Mouse (Mus musculus) intestine, embryonic 15.5 days (tissue): Measurements from ENCODE around the gene Gm10803. TPM values are rescaled to one million over a fixed set of nuclear protein-coding genes. Genes with fewer than 3 reads are reported as not detected.
"Not testable (repeated sequence)": the region's sequence is repeated elsewhere in the genome, so short reads cannot be mapped to it uniquely, and the experiment has no call there.

Experiments
- ATAC-seq: fragments of 200-750 bp; cut with Nextera tagmentation; 2 replicates; pipeline ENCODE4 v1.8.0; 2017; ENCODE audit warnings: moderate TSS enrichment, moderate library complexity
- H3K27ac ChIP-seq: fragments of 300-500 bp; sonication (generic); 2 replicates; pipeline ENCODE4 v1.5.1; 2015; ENCODE audit warnings: mild to moderate bottlenecking, inconsistent platforms
- H3K27me3 ChIP-seq: fragments of 300-500 bp; sonication (generic); replicated peaks from 2 replicates; pipeline ENCODE4 v1.6.1; 2015; ENCODE audit warnings: inconsistent platforms
- H3K36me3 ChIP-seq: fragments of 300-500 bp; sonication (generic); 2 replicates; pipeline ENCODE4 v1.6.1; 2015; ENCODE audit warnings: inconsistent platforms
- H3K4me1 ChIP-seq: fragments of 300-500 bp; sonication (generic); replicated peaks from 2 replicates; pipeline ENCODE4 v1.6.1; 2015; ENCODE audit warnings: inconsistent platforms
- H3K4me2 ChIP-seq: fragments of 300-500 bp; sonication (generic); replicated peaks from 2 replicates; pipeline ENCODE4 v1.6.1; 2015; ENCODE audit warnings: mild to moderate bottlenecking, inconsistent platforms
- H3K4me3 ChIP-seq: fragments of 300-500 bp; sonication (generic); replicated peaks from 2 replicates; pipeline ENCODE4 v1.5.1; 2015; ENCODE audit warnings: inconsistent platforms
- H3K9ac ChIP-seq: fragments of 300-500 bp; sonication (generic); 2 replicates; pipeline ENCODE4 v1.6.1; 2015; ENCODE audit warnings: inconsistent platforms
- H3K9me3 ChIP-seq: fragments of 300-500 bp; sonication (generic); 2 replicates; pipeline ENCODE4 v1.6.1; 2016; ENCODE audit warnings: inconsistent platforms
- WGBS: fragments of 180-500 bp; shearing (Covaris S2); methylation state at CpG from one replicate; pipeline ENCODE4 v1.1.7; 2015; 5-methylcytosine and 5-hydroxymethylcytosine counted together
- polyA plus RNA-seq: library from polyadenylated mRNA; unstranded; fragments of >200 nt; fragmentation: Nextera tagmentation; extraction: Ambion mirVana; gene quantifications from 2 replicates; pipeline ENCODE4 v1.2.1, GENCODE M21; 2015

The Gm10803 gene
- polyA plus RNA-seq: not detected in 2 replicates

DNA sequence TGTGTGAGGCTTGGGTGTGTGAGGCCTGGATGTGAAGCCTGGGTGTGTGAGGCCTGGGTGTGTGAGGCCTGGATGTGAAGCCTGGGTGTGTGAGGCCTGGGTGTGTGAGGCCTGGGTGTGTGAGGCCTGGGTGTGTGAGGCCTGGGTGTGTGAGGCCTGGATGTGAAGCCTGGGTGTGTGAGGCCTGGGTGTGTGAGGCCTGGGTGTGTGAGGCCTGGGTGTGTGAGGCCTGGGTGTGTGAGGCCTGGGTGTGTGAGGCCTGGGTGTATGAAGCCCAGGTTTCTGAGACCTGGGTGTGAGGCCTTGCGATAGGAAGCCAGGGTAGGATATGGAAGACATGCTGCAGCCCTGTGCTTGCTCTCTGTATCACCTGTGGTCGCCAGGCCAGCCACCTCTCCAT is at the start of gene Gm10803:
Gene Gm10803, plus strand, starts transcription at position 301 of the 400 bp plus-strand sequence.
- H3K4me2 ChIP-seq, H3K27ac ChIP-seq, ATAC-seq, H3K27me3 ChIP-seq, H3K36me3 ChIP-seq, H3K9me3 ChIP-seq, H3K4me1 ChIP-seq, H3K4me3 ChIP-seq, H3K9ac ChIP-seq: not testable (repeated sequence)
- WGBS: 81% methylated on average over 2 of the region's 2 CpGs

DNA sequence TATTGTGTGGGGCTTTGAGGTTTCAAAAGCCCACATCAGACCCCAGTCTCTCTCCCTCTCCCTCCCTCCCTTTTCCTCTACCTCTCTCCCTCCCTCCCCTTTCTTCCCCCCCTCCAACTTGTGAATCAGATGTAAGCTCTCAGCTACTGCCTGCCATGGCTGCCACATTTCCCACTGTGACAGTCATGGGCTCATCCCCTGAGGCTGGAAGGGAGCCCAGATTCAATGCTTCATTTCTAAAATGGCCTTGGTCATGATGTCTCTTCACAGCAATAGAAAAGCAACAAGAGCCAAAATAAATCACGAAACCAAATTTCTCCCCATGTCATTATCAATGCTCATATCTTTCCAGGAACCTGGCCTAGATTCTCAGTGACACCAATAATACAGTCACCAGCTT is 49.5 kb upstream of the Gm10803 start:
- H3K4me2 ChIP-seq: no peak overlapping the region
- 0 out of 2 replicates have a peak, but pooled peaks cover 3% of the 10 kb centered on the region for H3K4me1 ChIP-seq
- no peaks in the 10 kb centered on the region for H3K36me3 ChIP-seq
- H3K4me3 ChIP-seq: no peak overlapping the region
- no peaks in the 10 kb centered on the region for H3K27me3 ChIP-seq
- H3K27ac ChIP-seq: no peak overlapping the region
- 94% methylated on average over 1 of the region's 1 CpGs for WGBS
- H3K9me3 ChIP-seq: no peaks in the 10 kb centered on the region
- no peak overlapping the region for H3K9ac ChIP-seq
- no peak for ATAC-seq

DNA sequence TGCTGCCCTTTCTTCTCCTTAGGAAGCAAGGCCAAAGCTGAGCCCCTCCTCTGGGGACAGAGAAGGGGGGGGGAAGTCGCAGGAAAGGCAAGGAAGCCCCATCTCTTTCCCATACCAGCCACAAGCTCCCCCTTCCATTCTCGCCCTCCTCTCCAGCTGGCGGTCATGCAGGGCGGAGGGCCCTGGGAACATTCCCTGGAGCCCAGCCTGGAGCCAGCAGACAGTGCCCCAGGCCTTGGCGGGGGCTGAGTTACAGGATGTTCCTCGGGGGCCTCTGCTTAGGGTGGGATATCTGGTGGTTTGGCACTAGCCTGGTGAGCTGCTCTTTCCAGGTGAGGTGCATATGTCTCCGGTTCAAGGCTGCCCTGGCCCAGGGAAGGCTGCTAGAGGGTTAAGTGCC is 48.2 kb upstream of the Gm10803 start:
- Histone ChIP-seq H3K36me3 (no peaks in the 10 kb centered on the region), H3K4me2 (no peak overlapping the region), H3K9me3 (no peaks in the 10 kb centered on the region), H3K27me3 (no peaks in the 10 kb centered on the region), H3K27ac (no peak overlapping the region), H3K4me3 (no peak overlapping the region), H3K4me1 (0 out of 2 replicates have a peak, but pooled peaks cover 3% of the 10 kb centered on the region), H3K9ac (no peak overlapping the region)
- no peak for ATAC-seq
- WGBS: 63% methylated on average over 7 of the region's 7 CpGs

DNA sequence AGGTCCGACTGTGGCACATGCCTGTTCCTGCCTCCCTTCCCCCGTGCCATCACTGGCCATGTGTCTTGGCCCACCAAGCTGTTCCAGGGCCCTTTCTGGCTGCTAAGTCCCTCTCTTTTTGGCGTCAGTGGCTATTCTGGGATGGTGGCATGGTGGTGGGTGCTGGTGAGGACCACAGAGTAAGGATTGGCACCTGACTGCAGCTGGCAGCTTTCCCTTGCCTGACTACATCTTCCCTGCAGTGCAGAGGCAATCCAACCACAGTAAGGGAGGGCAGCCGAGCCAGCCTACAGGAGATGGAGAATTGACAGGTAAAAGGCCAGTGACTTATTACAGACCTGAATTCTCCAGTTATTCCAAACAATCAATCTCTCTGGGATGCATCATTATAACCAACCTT is 45.1 kb upstream of the Gm10803 start:
- no peak for ATAC-seq
- H3K9ac ChIP-seq: no peak overlapping the region
- H3K27me3 ChIP-seq: no peaks in the 10 kb centered on the region
- no peaks in the 10 kb centered on the region for H3K9me3 ChIP-seq
- no peak overlapping the region for H3K4me3 ChIP-seq
- 0 out of 2 replicates have a peak, but pooled peaks cover 3% of the 10 kb centered on the region for H3K4me1 ChIP-seq
- no peak overlapping the region for H3K4me2 ChIP-seq
- no peaks in the 10 kb centered on the region for H3K36me3 ChIP-seq
- WGBS: 80% methylated on average over 4 of the region's 4 CpGs
- no peak overlapping the region for H3K27ac ChIP-seq

DNA sequence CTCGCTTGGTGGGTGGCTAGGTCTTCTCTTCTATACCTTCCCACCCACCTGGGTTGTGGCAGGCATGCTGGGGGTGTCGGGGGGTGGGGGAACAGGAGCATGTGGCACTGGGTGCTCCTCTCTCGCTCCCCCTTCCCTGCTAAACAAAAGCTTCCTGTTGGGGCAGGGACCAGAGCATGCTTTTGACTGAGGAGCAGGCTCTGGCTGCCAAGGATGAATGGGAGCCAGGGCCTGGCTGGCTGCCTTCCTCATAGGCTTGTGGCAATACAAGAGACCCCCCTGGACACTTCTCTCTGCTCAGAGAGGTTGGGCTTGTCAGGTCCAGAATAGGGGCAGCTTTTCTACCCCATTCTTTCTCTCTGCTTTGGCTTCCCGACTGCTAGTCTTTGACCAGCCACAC is 39.3 kb upstream of the Gm10803 start:
- H3K27me3 ChIP-seq: no peaks in the 10 kb centered on the region; the same call in 1 of the 2 replicates
- WGBS: 64% methylated on average over 4 of the region's 4 CpGs

DNA sequence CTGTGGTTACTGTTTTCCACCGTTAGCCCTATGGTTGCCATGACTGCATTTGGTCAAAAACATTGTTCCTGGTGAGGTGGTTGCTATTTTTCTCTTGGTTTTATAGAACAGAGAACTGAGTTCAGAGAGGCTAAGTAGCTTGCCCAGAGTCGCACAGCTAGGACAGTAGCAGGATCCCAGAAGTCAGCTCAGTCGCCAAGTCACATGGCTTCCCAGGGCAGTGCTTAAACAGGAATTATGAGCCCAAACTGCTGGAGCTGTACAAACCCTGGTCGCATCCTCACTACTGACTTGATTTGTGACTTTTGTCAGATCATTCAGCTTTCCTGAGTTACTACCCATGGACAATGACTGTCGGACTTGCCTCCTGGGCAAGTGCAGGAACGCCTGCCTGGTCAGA is 38.8 kb upstream of the Gm10803 start:
- no peak for ATAC-seq
- no peak overlapping the region for H3K4me2 ChIP-seq
- 70% methylated on average over 6 of the region's 6 CpGs for WGBS

More for the DNA sequence above, 39.3 kb upstream of the Gm10803 start:
- H3K4me3 ChIP-seq: no peak overlapping the region
- no peak for ATAC-seq
- H3K4me1 ChIP-seq: 0 out of 2 replicates have a peak, but pooled peaks cover 2% of the 10 kb centered on the region
- H3K27ac ChIP-seq: no peak overlapping the region
- no peak overlapping the region for H3K4me2 ChIP-seq
- no peaks in the 10 kb centered on the region for H3K36me3 ChIP-seq
- no peaks in the 10 kb centered on the region for H3K9me3 ChIP-seq
- H3K9ac ChIP-seq: no peak overlapping the region

DNA sequence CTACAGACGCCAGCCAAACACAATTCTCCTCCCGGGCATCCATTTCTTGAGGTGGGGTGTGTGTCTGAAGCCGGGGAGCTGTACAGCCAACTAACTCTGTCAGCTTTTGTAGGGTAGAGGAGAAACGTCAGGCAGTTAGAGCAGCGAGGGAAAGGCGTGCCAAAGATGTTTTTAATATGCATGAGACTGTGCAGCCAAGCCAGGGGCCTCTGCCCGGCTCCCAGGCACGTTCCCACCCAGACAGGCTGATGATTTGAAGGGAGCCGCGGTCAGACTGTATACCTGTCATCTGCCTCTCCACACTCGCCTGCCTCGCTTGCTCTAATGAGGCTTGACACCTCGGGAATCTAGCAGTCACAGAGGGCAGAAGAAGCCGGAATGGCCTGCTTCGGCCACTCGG is 38.4 kb upstream of the Gm10803 start:
- Histone ChIP-seq H3K36me3 (no peaks in the 10 kb centered on the region), H3K9me3 (no peaks in the 10 kb centered on the region), H3K4me3 (no peak overlapping the region), H3K4me1 (0 out of 2 replicates have a peak, but pooled peaks cover 2% of the 10 kb centered on the region), H3K4me2 (no peak overlapping the region), H3K27me3 (no peaks in the 10 kb centered on the region; the same call in 1 of the 2 replicates), H3K9ac (no peak overlapping the region), H3K27ac (no peak overlapping the region)
- 64% methylated on average over 16 of the region's 16 CpGs for WGBS
- no peak for ATAC-seq

More for the DNA sequence above, 38.8 kb upstream of the Gm10803 start:
- H3K4me1 ChIP-seq: 0 out of 2 replicates have a peak, but pooled peaks cover 2% of the 10 kb centered on the region
- H3K27me3 ChIP-seq: no peaks in the 10 kb centered on the region; the same call in 1 of the 2 replicates
- H3K27ac ChIP-seq: no peak overlapping the region
- no peak overlapping the region for H3K9ac ChIP-seq
- H3K4me3 ChIP-seq: no peak overlapping the region
- no peaks in the 10 kb centered on the region for H3K9me3 ChIP-seq
- no peaks in the 10 kb centered on the region for H3K36me3 ChIP-seq

DNA sequence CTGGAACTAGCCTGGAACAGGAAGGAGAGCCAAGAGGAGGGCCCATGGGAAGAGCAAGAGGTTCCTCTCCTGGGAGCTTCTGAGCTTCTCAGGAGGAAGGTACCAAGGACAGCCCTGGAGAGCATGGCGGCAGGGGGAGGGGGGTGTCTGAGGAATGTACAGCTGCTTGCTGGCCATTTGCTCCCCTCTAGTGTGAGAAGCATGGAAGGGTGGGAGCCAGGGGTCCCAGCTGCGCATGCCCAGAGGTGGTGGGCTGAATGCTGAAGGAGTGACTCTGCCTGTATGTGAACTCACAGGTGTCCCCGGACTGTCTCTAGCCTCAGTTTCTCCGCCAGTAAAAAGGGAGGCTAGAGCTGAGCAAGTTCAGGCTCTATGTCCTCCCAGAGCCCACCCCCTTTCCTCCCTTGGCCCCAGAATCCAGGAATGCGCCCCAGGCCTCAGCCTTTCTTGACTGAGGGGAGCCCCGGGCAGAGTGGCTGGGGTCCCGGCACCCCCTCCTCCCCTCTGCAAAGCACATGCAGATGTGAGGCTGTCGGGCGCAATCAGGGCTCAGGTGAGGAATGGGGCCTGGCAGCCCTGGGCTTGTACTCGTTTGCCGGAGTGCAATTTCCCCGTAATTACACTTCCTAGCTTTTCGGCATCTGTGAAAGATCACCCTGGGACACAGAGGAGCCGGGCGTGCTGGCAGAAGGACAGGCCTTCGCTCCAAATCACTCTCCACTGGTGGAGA is 35.2 kb upstream of the Gm10803 start:
- H3K27ac ChIP-seq: no peak overlapping the region
- no peak overlapping the region for H3K9ac ChIP-seq
- no peaks in the 10 kb centered on the region; the same call in 1 of the 2 replicates for H3K27me3 ChIP-seq
- no peak for ATAC-seq
- H3K36me3 ChIP-seq: no peaks in the 10 kb centered on the region
- no peak overlapping the region for H3K4me3 ChIP-seq
- 60% methylated on average over 16 of the region's 16 CpGs for WGBS
- H3K9me3 ChIP-seq: no peaks in the 10 kb centered on the region
- no peak overlapping the region for H3K4me2 ChIP-seq
- H3K4me1 ChIP-seq: peaks cover 2% of the 10 kb centered on the region; the same call in 1 of the 2 replicates

DNA sequence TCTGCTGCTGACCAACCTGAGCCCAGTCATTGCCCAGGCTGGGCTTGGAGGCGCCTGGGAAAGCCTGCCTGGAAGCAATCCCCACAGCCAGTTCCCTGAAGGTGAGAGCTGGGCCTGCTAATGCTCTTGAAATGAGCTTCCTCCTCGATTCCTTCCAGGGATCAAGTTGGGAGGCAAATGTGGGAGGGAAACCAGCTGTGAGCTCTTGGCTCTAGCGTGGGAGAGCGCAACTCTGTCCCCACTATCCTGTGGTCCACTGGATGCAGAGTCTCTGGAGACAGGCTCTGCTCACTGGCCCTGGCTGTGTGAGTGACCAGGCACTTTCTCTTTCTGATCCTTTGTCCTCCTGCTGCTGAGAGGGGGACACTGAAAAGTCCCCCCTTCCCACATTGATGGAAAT is 30.8 kb upstream of the Gm10803 start:
- ATAC-seq: no peak
- H3K27me3 ChIP-seq: no peaks in the 10 kb centered on the region
- no peaks in the 10 kb centered on the region; the same call in 1 of the 2 replicates for H3K4me1 ChIP-seq
- no peaks in the 10 kb centered on the region for H3K36me3 ChIP-seq
- H3K27ac ChIP-seq: 0 out of 2 replicates have a peak overlapping the region, but pooled peaks have one; percentile 41
- H3K4me2 ChIP-seq: no peak overlapping the region
- H3K9me3 ChIP-seq: no peaks in the 10 kb centered on the region
- WGBS: 33% methylated on average over 4 of the region's 4 CpGs
- H3K4me3 ChIP-seq: no peak overlapping the region
- no peak overlapping the region for H3K9ac ChIP-seq

DNA sequence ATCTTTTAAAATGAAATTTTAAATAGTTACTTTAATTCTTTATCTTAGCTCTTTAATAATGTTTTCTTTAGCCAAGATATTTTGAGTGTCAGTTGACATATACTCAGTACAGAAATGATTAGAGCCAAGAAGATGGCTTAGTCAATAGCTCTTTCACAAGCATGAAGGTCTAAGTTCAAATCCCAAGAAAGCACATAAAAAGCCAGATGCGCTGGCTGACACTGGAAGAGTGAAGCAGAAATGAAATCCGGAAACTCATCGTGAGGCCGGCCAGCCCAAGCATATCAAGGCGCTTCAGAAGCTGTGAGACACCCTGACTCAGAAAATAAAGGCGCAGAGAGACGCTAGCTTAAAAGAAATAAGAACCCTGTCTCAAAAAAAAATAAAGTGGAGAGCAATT is 26.5 kb upstream of the Gm10803 start:
- ATAC-seq: no peak
- no peaks in the 10 kb centered on the region for H3K9me3 ChIP-seq
- H3K27me3 ChIP-seq: no peaks in the 10 kb centered on the region
- peaks cover 14% of the 10 kb centered on the region for H3K4me1 ChIP-seq
- H3K36me3 ChIP-seq: no peaks in the 10 kb centered on the region
- no peak overlapping the region for H3K27ac ChIP-seq
- WGBS: 93% methylated on average over 7 of the region's 7 CpGs
- H3K9ac ChIP-seq: no peak overlapping the region
- H3K4me2 ChIP-seq: no peak overlapping the region
- H3K4me3 ChIP-seq: no peak overlapping the region

DNA sequence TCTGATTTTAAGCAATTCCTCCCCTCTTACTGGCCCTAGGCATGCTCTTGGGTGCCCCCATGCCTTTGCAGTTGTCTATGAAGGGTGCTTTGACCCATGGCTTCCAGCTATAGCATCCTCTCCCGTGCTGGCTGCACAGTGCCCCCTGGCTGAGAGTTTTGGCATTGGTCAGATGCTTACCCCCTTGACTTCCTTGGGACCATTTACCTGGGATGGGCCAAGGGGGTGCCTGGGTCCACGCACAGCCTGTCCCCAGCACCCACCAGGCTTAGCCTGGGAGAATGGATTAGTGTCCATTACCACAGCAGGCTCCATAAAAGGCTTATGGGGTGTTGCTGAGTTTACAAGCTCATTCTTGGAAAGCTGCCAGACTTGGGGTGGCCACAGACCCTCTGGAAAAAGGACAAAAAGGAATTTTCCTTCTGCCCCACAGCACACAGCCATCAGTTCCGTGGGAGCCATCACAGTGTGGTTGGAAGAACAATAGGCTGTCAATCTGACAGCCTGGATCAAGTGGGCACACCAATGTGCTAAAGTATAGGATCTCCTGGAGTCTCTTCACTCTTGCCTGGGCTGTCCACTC is 22.9 kb upstream of the Gm10803 start:
- no peaks in the 10 kb centered on the region for H3K9me3 ChIP-seq
- H3K4me2 ChIP-seq: no peak overlapping the region
- peaks cover 14% of the 10 kb centered on the region for H3K4me1 ChIP-seq
- 49% methylated on average over 3 of the region's 3 CpGs for WGBS
- no peaks in the 10 kb centered on the region for H3K36me3 ChIP-seq
- H3K27me3 ChIP-seq: no peaks in the 10 kb centered on the region
- no peak overlapping the region for H3K4me3 ChIP-seq
- ATAC-seq: peak; percentile 42; the same call in 1 of the 2 replicates
- H3K27ac ChIP-seq: 0 out of 2 replicates have a peak overlapping the region, but pooled peaks have one; percentile 27
- no peak overlapping the region for H3K9ac ChIP-seq

DNA sequence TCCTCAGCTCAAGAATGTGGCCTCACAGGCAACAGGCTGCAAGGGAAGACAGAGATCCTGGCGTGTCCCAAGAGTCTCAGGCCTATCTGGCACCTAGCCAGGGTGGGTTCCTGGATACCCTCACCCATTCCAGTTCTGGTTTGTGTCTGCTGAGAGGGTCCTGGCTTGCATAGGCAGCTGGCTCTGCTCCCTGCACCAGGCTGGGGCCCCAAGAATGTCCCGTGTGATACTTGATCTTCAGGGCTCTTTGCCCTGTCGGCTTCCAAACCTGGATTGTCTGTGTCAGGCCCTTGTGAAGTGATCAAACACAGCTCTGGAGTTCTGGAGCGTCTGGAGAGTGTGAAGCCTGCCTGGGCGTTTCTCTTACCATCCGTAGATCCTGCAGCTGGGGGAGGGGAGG is 22.2 kb upstream of the Gm10803 start:
- Histone ChIP-seq H3K4me3 (no peak overlapping the region), H3K27ac (peak overlapping the region; percentile 27; the same call in 1 of the 2 replicates), H3K9ac (no peak overlapping the region), H3K4me2 (no peak overlapping the region), H3K9me3 (no peaks in the 10 kb centered on the region), H3K36me3 (no peaks in the 10 kb centered on the region), H3K4me1 (peaks cover 14% of the 10 kb centered on the region), H3K27me3 (no peaks in the 10 kb centered on the region)
- ATAC-seq: peak; percentile 69
- 12% methylated on average over 6 of the region's 6 CpGs for WGBS
